Mouse (Mus musculus) bone marrow, adult 2 months (tissue): Measurements from ENCODE around the gene Pef1.

Experiments
- CTCF ChIP-seq: fragments of 200-500 bp; IDR thresholded peaks from 2 replicates; pipeline ENCODE4 v1.5.1; 2011; ENCODE audit warnings: low read length, control low read depth; ENCODE audit not compliant: control insufficient read depth, insufficient read depth
- POLR2A ChIP-seq: fragments of 200-500 bp; IDR thresholded peaks from 2 replicates; pipeline ENCODE4 v1.6.1; 2011; ENCODE audit warnings: low read depth, mild to moderate bottlenecking, control low read depth, low read length, borderline replicate concordance; ENCODE audit not compliant: control insufficient read depth

GRCm38 (mm10) chr4:130054727-130055126 lies 47.6 kb upstream of the Pef1 start:
- TF ChIP-seq CTCF (no peak), POLR2A (no peak)
